Mouse (Mus musculus): Measurements from ENCODE around the gene Pitpnb. TPM values are rescaled to one million over a fixed set of nuclear protein-coding genes. Genes with fewer than 3 reads are reported as not detected.

Pitpnb gene
- total RNA-seq, 2 experiments from 2014 or later: 14.5 to 47.4 TPM

Other genes starting within 250 kb of the Pitpnb start
- gene Mn1, start 86.6 kb downstream of the Pitpnb start, total RNA-seq (2015; ENCODE audit: low replicate concordance): 0.36 TPM in 1 of 2 replicates, not detected in the other
- gene Mn1, start 86.6 kb downstream of the Pitpnb start, total RNA-seq (2017; ENCODE audit: low replicate concordance): 0.13 TPM in 1 of 2 replicates, not detected in the other

All from erythroid progenitor cell, adult 5-6 weeks (primary cell).